Mouse (Mus musculus) lung, embryonic 14.5 days (tissue): Measurements from ENCODE around the gene Opn1mw. TPM values are rescaled to one million over a fixed set of nuclear protein-coding genes. Genes with fewer than 3 reads are reported as not detected.
"Not testable (repeated sequence)": the region's sequence is repeated elsewhere in the genome, so short reads cannot be mapped to it uniquely, and the experiment has no call there.

ENCODE experiments used
- ATAC-seq: fragments of 200-750 bp; cut with Nextera tagmentation; 2 replicates; pipeline ENCODE4 v1.8.0; 2017; ENCODE audit warnings: mild to moderate bottlenecking, moderate TSS enrichment, moderate library complexity; ENCODE audit not compliant: insufficient read depth
- DNase-seq: peaks from one replicate; pipeline ENCODE4 v3.0.0-alpha.2; 2015
- H3K27ac ChIP-seq: fragments of 300-500 bp; sonication (generic); 2 replicates; pipeline ENCODE4 v1.5.1; 2014; ENCODE audit warnings: low read depth, mild to moderate bottlenecking, moderate library complexity
- H3K27me3 ChIP-seq: fragments of 300-500 bp; sonication (generic); 2 replicates; pipeline ENCODE4 v1.6.1; 2014; ENCODE audit warnings: low read length, control low read depth; ENCODE audit not compliant: insufficient read depth
- H3K36me3 ChIP-seq: fragments of 300-500 bp; sonication (generic); 2 replicates; pipeline ENCODE4 v1.6.1; 2014; ENCODE audit warnings: control low read depth; ENCODE audit not compliant: insufficient read depth
- H3K4me1 ChIP-seq: fragments of 300-500 bp; sonication (generic); 2 replicates; pipeline ENCODE4 v1.6.1; 2014; ENCODE audit warnings: antibody characterized with exemption, control low read depth; ENCODE audit not compliant: insufficient read depth
- H3K4me2 ChIP-seq: fragments of 300-500 bp; sonication (generic); 2 replicates; pipeline ENCODE4 v1.6.1; 2014; ENCODE audit warnings: mild to moderate bottlenecking
- H3K4me3 ChIP-seq: fragments of 300-500 bp; sonication (generic); 2 replicates; pipeline ENCODE4 v1.5.1; 2014; ENCODE audit warnings: low read depth, low read length
- H3K9ac ChIP-seq: fragments of 300-500 bp; sonication (generic); 2 replicates; pipeline ENCODE4 v1.6.1; 2014
- H3K9me3 ChIP-seq: fragments of 300-500 bp; sonication (generic); 2 replicates; pipeline ENCODE4 v1.6.1; 2016; ENCODE audit warnings: low read depth, low read length, control low read depth
- CTCF ChIP-seq: IDR thresholded peaks from 2 replicates; pipeline ENCODE4 v1.5.1; 2016; ENCODE audit warnings: antibody characterized with exemption, low read depth
- WGBS: fragments of 180-500 bp; shearing (Covaris S2); extraction: QIAGEN DNeasy Blood & Tissue Kit; methylation state at CpG from one replicate; pipeline ENCODE4 v1.1.7; 2014; 5-methylcytosine and 5-hydroxymethylcytosine counted together
- polyA plus RNA-seq: library from polyadenylated mRNA; unstranded; fragments of >200 nt; fragmentation: Nextera tagmentation; extraction: Ambion mirVana; gene quantifications from 2 replicates; pipeline ENCODE4 v1.2.1, GENCODE M21; 2014

Gene Opn1mw
- polyA plus RNA-seq, 1 experiment from 2014 or later, result not detected

- no peak for ATAC-seq
- H3K4me1 ChIP-seq, result no peaks in the 10 kb centered on the region
- WGBS, result 46% methylated on average over 3 of the region's 3 CpGs
- no peak overlapping the region for H3K4me2 ChIP-seq
- no peak for DNase-seq
- H3K27ac ChIP-seq, result no peak overlapping the region
- TF ChIP-seq CTCF, result no peak
- no peak overlapping the region for H3K4me3 ChIP-seq
- no peaks in the 10 kb centered on the region for H3K9me3 ChIP-seq
- no peaks in the 10 kb centered on the region for H3K36me3 ChIP-seq
- no peaks in the 10 kb centered on the region for H3K27me3 ChIP-seq
- H3K9ac ChIP-seq, result no peak overlapping the region
These were observed 18.5 kb upstream of the Opn1mw start for GRCm38 (mm10) chrX:74108747-74109146.

GRCm38 (mm10) chrX:74114036-74114435, 13.2 kb upstream of the Opn1mw start:
- Histone ChIP-seq H3K27ac (no peak overlapping the region), H3K4me1 (no peaks in the 10 kb centered on the region), H3K9ac (no peak overlapping the region), H3K4me3 (no peak overlapping the region), H3K4me2 (no peak overlapping the region), H3K27me3 (no peaks in the 10 kb centered on the region), H3K9me3 (no peaks in the 10 kb centered on the region), H3K36me3 (no peaks in the 10 kb centered on the region)
- DNase-seq (no peak), ATAC-seq (no peak)
- no peak for TF ChIP-seq CTCF

- H3K4me3 ChIP-seq, result no peak overlapping the region
- no peaks in the 10 kb centered on the region for H3K36me3 ChIP-seq
- no peaks in the 10 kb centered on the region for H3K9me3 ChIP-seq
- no peaks in the 10 kb centered on the region for H3K27me3 ChIP-seq
- peak; percentile 69 for DNase-seq
- H3K9ac ChIP-seq, result no peak overlapping the region
- H3K4me2 ChIP-seq, result peak overlapping the region; percentile 45
- TF ChIP-seq CTCF, result peak; percentile 60
- H3K4me1 ChIP-seq, result no peaks in the 10 kb centered on the region
- peak; percentile 62 for ATAC-seq
- no peak overlapping the region for H3K27ac ChIP-seq
- 19% methylated on average over 10 of the region's 10 CpGs for WGBS
These were observed 11.8 kb upstream of the Opn1mw start for GRCm38 (mm10) chrX:74115511-74115910.

- DNase-seq, result peak; percentile 3
- no peaks in the 10 kb centered on the region for H3K4me1 ChIP-seq
- WGBS, result 57% methylated on average over 2 of the region's 2 CpGs
- H3K27ac ChIP-seq, result no peak overlapping the region
- H3K4me2 ChIP-seq, result no peak overlapping the region
- TF ChIP-seq CTCF, result peak; percentile 32; the same call in 1 of the 2 replicates
- H3K27me3 ChIP-seq, result no peaks in the 10 kb centered on the region
- ATAC-seq, result no peak
- no peak overlapping the region for H3K9ac ChIP-seq
- no peaks in the 10 kb centered on the region for H3K36me3 ChIP-seq
- no peak overlapping the region for H3K4me3 ChIP-seq
- no peaks in the 10 kb centered on the region for H3K9me3 ChIP-seq
These were observed 2.3 kb upstream of the Opn1mw start for GRCm38 (mm10) chrX:74124975-74125374.

GRCm38 (mm10) chrX:74135263-74135662, 8.0 kb downstream of the Opn1mw start, which contains the start of gene Mecp2:
Gene Mecp2 (minus strand): TSS chrX:74135363.
- not testable (repeated sequence) for H3K4me2 ChIP-seq, DNase-seq, H3K27ac ChIP-seq, H3K4me1 ChIP-seq, H3K9me3 ChIP-seq, ATAC-seq, H3K4me3 ChIP-seq, H3K36me3 ChIP-seq, H3K9ac ChIP-seq, H3K27me3 ChIP-seq
- WGBS, result 28% methylated on average over 1 of the region's 1 CpGs

- H3K27me3 ChIP-seq, result no peaks in the 10 kb centered on the region
- no peaks in the 10 kb centered on the region for H3K36me3 ChIP-seq
- H3K9me3 ChIP-seq, result no peaks in the 10 kb centered on the region
- no peak for ATAC-seq
- no peak within 1 kb of the TSS for H3K9ac ChIP-seq
- 79% methylated on average over 1 of the region's 1 CpGs for WGBS
- no peak within 1 kb of the TSS for H3K4me3 ChIP-seq
- TF ChIP-seq CTCF, result no peak
- H3K27ac ChIP-seq, result no peak within 1 kb of the TSS
- H3K4me2 ChIP-seq, result no peak within 1 kb of the TSS
- DNase-seq, result no peak
- H3K4me1 ChIP-seq, result no peaks in the 10 kb centered on the region
These were observed 40.5 kb downstream of the Opn1mw start, which contains the start of gene Tex28 for GRCm38 (mm10) chrX:74167738-74168137. Gene Tex28 (minus strand): TSS chrX:74167838.

- no peaks in the 10 kb centered on the region for H3K9me3 ChIP-seq
- TF ChIP-seq CTCF, result no peak
- ATAC-seq, result no peak
- WGBS, result 91% methylated on average over 17 of the region's 17 CpGs
- DNase-seq, result no peak
- H3K27me3 ChIP-seq, result no peaks in the 10 kb centered on the region
- H3K4me2 ChIP-seq, result no peak within 1 kb of the TSS
- H3K27ac ChIP-seq, result no peak within 1 kb of the TSS
- H3K9ac ChIP-seq, result no peak within 1 kb of the TSS
- no peaks in the 10 kb centered on the region for H3K36me3 ChIP-seq
- no peaks in the 10 kb centered on the region for H3K4me1 ChIP-seq
- no peak within 1 kb of the TSS for H3K4me3 ChIP-seq
These were observed 49.7 kb downstream of the Opn1mw start, which contains the start of gene Tktl1 for GRCm38 (mm10) chrX:74176959-74177358. Gene Tktl1 (plus strand): TSS chrX:74177259.

Other genes with a start within 250 kb of the Opn1mw start
- not detected in 2 replicates for gene Avpr2, start 235.4 kb upstream of the Opn1mw start, polyA plus RNA-seq
- 1.5 and 2.8 TPM in 2 replicates for gene L1cam, start 231.4 kb upstream of the Opn1mw start, polyA plus RNA-seq
- gene Arhgap4, start 205.6 kb upstream of the Opn1mw start, polyA plus RNA-seq, result 2.6 TPM in 2 replicates
- gene Naa10, start 205.5 kb upstream of the Opn1mw start, polyA plus RNA-seq, result 137 and 146 TPM in 2 replicates
- 28.9 and 33.6 TPM in 2 replicates for gene Renbp, start 196.6 kb upstream of the Opn1mw start, polyA plus RNA-seq
- gene Hcfc1, start 161.1 kb upstream of the Opn1mw start, polyA plus RNA-seq, result 73.6 and 81.3 TPM in 2 replicates
- gene Irak1, start 103.5 kb upstream of the Opn1mw start, polyA plus RNA-seq, result 68.3 and 70.0 TPM in 2 replicates
- 11.6 and 11.9 TPM in 2 replicates for gene Mecp2, start 7.9 kb downstream of the Opn1mw start, polyA plus RNA-seq
- not detected in 2 replicates for gene Tex28, start 40.4 kb downstream of the Opn1mw start, polyA plus RNA-seq
- not detected in 2 replicates for gene Tktl1, start 49.8 kb downstream of the Opn1mw start, polyA plus RNA-seq
- gene Flna, start 122.4 kb downstream of the Opn1mw start, polyA plus RNA-seq, result 474 and 504 TPM in 2 replicates
- gene Emd, start 127.2 kb downstream of the Opn1mw start, polyA plus RNA-seq, result 29.1 and 29.3 TPM in 2 replicates
- 989 and 995 TPM in 2 replicates for gene Rpl10, start 143.3 kb downstream of the Opn1mw start, polyA plus RNA-seq
- gene Taz, start 154.4 kb downstream of the Opn1mw start, polyA plus RNA-seq, result 54.1 and 54.3 TPM in 2 replicates
- gene Dnase1l1, start 154.9 kb downstream of the Opn1mw start, polyA plus RNA-seq, result 10.3 and 11.0 TPM in 2 replicates
- 109 and 117 TPM in 2 replicates for gene Atp6ap1, start 169.6 kb downstream of the Opn1mw start, polyA plus RNA-seq
- 142 and 156 TPM in 2 replicates for gene Gdi1, start 177.5 kb downstream of the Opn1mw start, polyA plus RNA-seq
- gene Fam50a, start 185.6 kb downstream of the Opn1mw start, polyA plus RNA-seq, result 50.9 and 53.2 TPM in 2 replicates
- gene Plxna3, start 201.6 kb downstream of the Opn1mw start, polyA plus RNA-seq, result 8.7 and 11.9 TPM in 2 replicates
- gene Lage3, start 226.2 kb downstream of the Opn1mw start, polyA plus RNA-seq, result 113 and 114 TPM in 2 replicates
- 88.8 and 90.6 TPM in 2 replicates for gene Ubl4a, start 245.8 kb downstream of the Opn1mw start, polyA plus RNA-seq
- gene Slc10a3, start 245.9 kb downstream of the Opn1mw start, polyA plus RNA-seq, result 22.9 and 23.2 TPM in 2 replicates